Mouse (Mus musculus): Measurements from ENCODE around the gene Gm7970.
"Not testable (repeated sequence)": the region's sequence is repeated elsewhere in the genome, so short reads cannot be mapped to it uniquely, and the experiment has no call there.

Gm7970 gene

GRCm38 (mm10) chr14:41555483-41555882 is at the start of gene Gm7970:
Gene Gm7970 (minus strand): TSS chr14:41555583.
- DNase-seq (ENCODE audit: low read depth, low spot score), result not testable (repeated sequence)

DNA sequence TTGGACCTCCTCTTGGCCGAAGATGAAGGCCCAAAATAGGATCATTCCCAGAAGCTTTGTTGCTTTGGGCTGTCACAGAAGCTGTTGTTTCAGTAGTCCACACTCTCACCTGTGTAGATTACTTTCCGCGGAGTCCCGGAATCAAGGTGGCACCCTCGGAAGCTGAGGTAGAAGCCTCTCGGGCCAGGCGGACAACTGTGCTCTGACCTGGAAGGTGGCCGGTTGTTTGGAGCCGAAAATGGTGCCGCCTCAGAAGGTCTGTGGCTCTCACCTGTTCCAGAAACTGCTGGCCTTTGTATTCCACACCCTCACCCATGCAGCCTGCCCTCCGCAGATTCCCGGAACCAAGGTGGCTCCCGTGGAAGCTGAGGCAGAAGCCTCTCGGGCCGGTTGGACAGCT is 45.6 kb upstream of the Gm7970 start:
- not testable (repeated sequence) for DNase-seq (ENCODE audit: low read depth, low spot score)

DNA sequence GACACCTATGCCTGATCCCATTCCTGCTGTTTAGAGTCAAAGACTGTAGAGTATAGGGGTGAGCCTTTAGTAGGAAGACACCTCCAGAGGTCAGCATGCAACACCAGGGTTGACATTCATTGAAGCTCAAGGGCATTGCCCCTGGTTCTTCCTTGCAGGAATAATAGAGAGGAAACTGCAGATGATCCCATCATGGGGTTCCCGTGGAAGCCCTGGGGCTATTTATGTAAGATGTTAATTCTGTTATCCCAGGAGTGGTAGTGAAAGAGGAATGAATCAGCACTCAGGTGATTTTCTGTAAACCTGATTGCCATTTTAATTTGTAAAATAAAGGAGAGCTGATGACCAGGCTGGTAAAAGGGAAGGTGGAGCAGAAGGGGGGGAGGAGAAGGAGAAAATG is 31.0 kb upstream of the Gm7970 start:
- not testable (repeated sequence) for DNase-seq (ENCODE audit: low read depth, low spot score)

DNA sequence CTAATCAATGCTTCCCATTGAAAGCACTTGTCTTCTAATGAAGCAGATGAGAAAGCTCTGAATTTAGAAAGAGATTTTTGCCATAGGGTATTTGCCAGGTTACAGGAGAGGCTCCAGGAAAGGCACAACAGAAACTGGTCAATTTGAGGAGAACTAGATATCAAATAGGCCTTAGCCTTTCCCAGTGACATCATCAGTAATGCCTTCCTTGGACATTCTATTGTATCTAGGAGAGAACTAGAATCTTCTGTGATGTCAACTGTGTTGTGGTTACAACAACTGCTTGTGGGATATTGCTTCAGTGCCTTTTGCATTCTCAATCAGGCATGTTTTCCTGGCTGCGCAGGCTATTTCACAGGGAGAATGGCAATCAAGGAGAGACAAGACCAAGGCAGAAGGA is 17.5 kb upstream of the Gm7970 start, which contains the start of gene 1700049E17Rik2:
TSS of gene 1700049E17Rik2 (plus strand) at position 301 of the 400 bp plus-strand sequence.
- DNase-seq (ENCODE audit: low read depth, low spot score), result not testable (repeated sequence)

DNA sequence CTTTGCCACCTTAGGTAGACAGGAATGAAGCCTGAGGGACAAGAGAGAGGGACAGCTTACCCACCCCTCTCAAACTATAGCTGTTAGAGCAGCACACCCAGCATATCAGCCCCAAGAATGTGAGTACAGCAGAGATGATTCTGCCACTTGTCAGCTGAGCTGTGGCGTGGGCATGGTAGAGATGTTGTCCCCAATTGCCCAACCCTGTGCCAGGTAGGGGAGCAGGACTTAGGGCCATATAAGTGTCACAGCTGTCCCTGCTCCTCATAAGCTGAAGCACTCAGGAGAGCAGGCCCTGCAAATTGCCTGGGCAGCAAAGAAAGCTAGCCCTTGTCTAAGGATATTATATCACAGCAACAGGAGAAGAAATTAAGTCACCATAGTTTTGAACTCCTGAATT is 30.7 kb downstream of the Gm7970 start:
- not testable (repeated sequence) for DNase-seq (ENCODE audit: low read depth, low spot score)

GRCm38 (mm10) chr14:41520683-41521082 is 34.7 kb downstream of the Gm7970 start:
- not testable (repeated sequence) for DNase-seq (ENCODE audit: low read depth, low spot score)
